Mouse (Mus musculus): Measurements from ENCODE around the gene Chil5.
"Not testable (repeated sequence)": the region's sequence is repeated elsewhere in the genome, so short reads cannot be mapped to it uniquely, and the experiment has no call there.

Gene Chil5

DNA sequence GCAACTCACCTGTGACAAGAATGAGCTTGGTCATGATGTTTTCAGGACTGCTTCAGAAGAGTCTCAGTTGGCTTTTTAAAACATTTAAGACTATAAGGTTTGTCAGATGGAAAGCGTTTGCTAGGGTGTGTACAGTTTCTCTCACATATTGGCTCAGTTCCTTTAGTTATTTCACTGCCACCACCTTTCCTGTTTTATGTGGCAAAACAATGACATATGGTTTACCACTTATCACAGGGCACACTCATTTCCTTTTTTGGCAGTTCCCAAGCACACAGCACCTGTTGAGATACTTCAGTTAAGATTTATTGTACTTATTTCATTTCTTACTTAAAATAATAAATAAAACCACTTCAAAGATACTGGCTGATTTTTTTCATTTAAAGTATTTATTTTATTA, at the start of gene Chil5:
TSS of gene Chil5 (minus strand) at position 34 of the 400 bp plus-strand sequence.
- peak; percentile 3 for DNase-seq (ENCODE audit: low read depth in 2 of 2, low spot score in 2 of 2)

GRCm38 (mm10) chr3:106074824-106075223, 42.2 kb upstream of the Chil5 start:
- DNase-seq (ENCODE audit: low read depth in 2 of 2, low spot score in 2 of 2): no peak

GRCm38 (mm10) chr3:106070994-106071393, 38.4 kb upstream of the Chil5 start:
- no peak for DNase-seq (ENCODE audit: low read depth in 2 of 2, low spot score in 2 of 2)

DNA sequence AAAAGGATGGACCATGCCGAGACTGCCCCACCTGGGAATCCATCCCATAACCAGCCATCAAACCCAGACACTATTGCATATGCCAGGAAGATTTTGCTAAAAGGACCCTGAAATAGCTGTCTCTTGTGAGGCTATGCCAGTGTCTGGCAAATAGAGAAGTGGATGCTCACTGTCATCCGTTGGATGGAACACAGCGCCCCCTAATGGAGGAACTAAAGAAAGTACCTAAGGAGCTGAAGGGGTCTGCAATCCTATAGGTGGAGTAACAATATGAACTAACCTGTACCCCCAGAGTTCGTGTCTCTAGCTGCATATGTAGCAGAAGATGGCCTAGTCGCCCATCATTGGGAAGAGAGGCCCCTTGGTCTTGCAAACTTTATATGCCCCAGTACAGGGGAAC, 35.1 kb upstream of the Chil5 start:
- DNase-seq (ENCODE audit: low read depth in 2 of 2, low spot score in 2 of 2): peak; percentile 36 to 37

DNA sequence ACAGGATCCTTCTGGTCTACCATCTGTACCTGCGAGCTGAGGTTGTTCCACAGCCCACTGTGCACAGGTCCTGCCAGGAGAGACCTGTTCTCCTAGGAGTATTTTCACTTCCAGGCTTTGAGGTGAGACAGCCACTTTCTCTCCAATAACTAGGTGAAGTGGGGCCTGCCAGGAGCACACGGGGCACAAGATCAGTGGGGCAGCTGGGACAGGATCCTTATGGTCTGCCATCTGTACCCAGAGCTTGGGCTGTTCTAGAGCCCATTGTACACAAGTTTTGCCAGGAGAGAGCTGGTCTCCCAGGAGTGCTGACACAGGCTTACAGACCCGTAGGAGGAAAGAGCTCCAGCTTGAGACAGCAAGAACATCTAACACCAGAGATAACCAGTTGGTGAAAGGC, 25.4 kb upstream of the Chil5 start:
- DNase-seq (ENCODE audit: low read depth in 2 of 2, low spot score in 2 of 2): no peak

GRCm38 (mm10) chr3:106051896-106052295, 19.3 kb upstream of the Chil5 start:
- DNase-seq (ENCODE audit: low read depth in 2 of 2, low spot score in 2 of 2): no peak

- DNase-seq (ENCODE audit: low read depth in 2 of 2, low spot score in 2 of 2): no peak
These were observed 7.7 kb upstream of the Chil5 start for GRCm38 (mm10) chr3:106040306-106040705.

- DNase-seq (ENCODE audit: low read depth in 2 of 2, low spot score in 2 of 2): no peak
These were observed 8.5 kb downstream of the Chil5 start for GRCm38 (mm10) chr3:106024135-106024534.

GRCm38 (mm10) chr3:106021840-106022239, 10.8 kb downstream of the Chil5 start:
- no peak for DNase-seq (ENCODE audit: low read depth in 2 of 2, low spot score in 2 of 2)

- DNase-seq (ENCODE audit: low read depth in 2 of 2, low spot score in 2 of 2): no peak
These were observed 18.1 kb downstream of the Chil5 start, which contains the start of gene Pifo for GRCm38 (mm10) chr3:106014546-106014945. Gene Pifo (minus strand): TSS chr3:106014646.

GRCm38 (mm10) chr3:106003360-106003759, 29.3 kb downstream of the Chil5 start:
- DNase-seq (ENCODE audit: low read depth in 2 of 2, low spot score in 2 of 2): not testable (repeated sequence)

GRCm38 (mm10) chr3:106001416-106002370, 30.9 kb downstream of the Chil5 start:
- peak; percentile 5 to 19 for DNase-seq (ENCODE audit: low read depth in 2 of 2, low spot score in 2 of 2)

DNA sequence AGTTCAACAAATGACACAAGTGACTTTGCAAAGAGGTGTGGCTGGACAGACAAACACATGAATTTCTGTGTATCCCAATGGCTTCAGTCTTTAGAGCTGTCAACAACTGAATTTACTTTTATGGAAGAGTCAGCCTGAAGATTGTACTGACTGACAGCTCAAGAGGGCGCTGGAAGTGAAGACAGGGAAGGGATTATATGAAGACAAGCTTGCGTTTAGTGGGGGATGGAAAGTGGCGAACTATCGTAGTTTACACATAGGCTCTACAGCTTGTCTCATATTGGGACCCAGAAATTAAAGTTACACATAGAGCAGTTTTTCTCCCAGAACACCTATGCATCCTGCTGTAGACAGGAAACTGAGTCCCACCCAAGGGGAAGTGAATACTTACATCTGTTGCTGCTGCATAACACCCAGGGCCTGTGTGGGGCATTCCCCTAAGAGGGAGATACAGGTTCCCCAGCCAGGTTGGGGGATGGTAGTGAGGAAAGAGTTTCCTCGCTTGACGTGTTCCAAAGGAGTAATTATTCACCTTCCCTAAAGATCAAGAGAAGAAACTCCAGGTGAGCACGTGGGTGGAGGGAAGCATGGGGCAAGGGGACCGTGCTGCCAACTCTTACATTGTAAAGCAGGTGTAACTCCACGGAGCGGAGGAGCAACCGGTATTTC, 31.8 kb downstream of the Chil5 start:
- DNase-seq (ENCODE audit: low read depth in 2 of 2, low spot score in 2 of 2): no peak

- no peak for DNase-seq (ENCODE audit: low read depth in 2 of 2, low spot score in 2 of 2)
These were observed 37.9 kb downstream of the Chil5 start for GRCm38 (mm10) chr3:105994730-105995129.

DNA sequence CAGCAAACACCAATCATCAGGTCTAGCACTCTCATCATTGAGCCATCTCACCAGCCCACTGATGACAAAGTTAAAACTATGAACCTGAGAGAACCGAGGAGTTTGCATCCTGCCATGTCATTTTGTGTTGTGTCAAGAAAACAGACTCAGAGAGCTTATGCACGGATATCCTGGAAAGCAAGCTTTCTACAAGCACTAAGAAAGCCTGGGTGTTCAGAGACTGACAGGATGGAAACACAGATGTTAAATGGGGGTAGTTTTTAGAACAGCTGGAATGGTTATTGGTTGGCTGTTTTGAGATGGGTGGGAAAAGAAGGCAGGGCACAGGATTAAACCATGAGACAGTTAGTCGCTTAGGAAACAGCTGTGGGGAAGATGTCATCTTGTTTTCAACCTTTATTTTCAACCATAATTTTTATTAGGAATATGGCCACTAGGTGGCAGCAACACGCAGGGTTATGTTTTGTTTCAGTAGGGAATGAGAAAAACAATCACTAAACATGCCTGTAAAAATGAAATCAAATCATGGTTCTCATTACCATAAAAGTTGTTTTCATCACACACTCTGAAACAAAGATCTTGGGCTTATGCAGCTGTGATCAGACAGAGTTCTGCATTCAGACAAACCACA, 40.8 kb downstream of the Chil5 start:
- DNase-seq (ENCODE audit: low read depth in 2 of 2, low spot score in 2 of 2): peak; percentile 44 to 72

- not testable (repeated sequence) for DNase-seq (ENCODE audit: low read depth in 2 of 2, low spot score in 2 of 2)
These were observed 43.0 kb downstream of the Chil5 start for GRCm38 (mm10) chr3:105989611-105990010.

- DNase-seq (ENCODE audit: low read depth in 2 of 2, low spot score in 2 of 2): no peak
These were observed 58.4 kb downstream of the Chil5 start for GRCm38 (mm10) chr3:105974174-105974573.

DNA sequence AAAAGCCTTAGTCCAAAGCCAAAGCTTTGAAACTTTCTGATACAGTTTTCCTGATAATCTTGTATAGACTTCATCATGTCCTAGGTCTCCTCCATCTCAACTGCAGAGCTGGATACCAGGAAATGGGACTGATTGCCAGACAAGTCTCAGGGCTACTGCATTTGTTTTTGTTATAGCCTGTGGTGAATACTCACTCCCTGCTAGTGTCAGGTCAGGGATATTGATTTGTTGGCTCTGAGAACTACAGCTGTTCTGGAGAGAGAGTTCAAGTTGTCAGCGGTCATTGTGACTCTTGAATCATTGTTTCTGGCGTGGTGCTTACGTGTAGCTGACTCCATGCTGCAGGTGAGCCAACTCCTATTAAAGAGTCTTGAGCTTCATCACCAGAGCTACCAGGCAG, 59.2 kb downstream of the Chil5 start, which contains the start of gene Ovgp1:
TSS of gene Ovgp1 (plus strand) at position 301 of the 400 bp plus-strand sequence.
- DNase-seq (ENCODE audit: low read depth in 2 of 2, low spot score in 2 of 2): no peak

GRCm38 (mm10) chr3:105971831-105972446, 60.7 kb downstream of the Chil5 start:
- DNase-seq (ENCODE audit: low read depth in 2 of 2, low spot score in 2 of 2): no peak
